Mouse (Mus musculus) testis, adult 2 months (tissue): ENCODE results near the gene Gm47289.

ENCODE experiments used
- CTCF ChIP-seq: fragments of 200-500 bp; IDR thresholded peaks from 2 replicates; pipeline ENCODE4 v1.5.1; 2012; ENCODE audit warnings: low read depth, mild to moderate bottlenecking, inconsistent platforms, low read length, moderate library complexity; ENCODE audit not compliant: control insufficient read depth, insufficient read depth, insufficient replicate concordance
- POLR2A ChIP-seq: fragments of 200-500 bp; IDR thresholded peaks from 2 replicates; pipeline ENCODE4 v1.6.1; 2012; ENCODE audit warnings: low read depth, mild to moderate bottlenecking, inconsistent platforms, low read length, moderate library complexity; ENCODE audit not compliant: control insufficient read depth

DNA sequence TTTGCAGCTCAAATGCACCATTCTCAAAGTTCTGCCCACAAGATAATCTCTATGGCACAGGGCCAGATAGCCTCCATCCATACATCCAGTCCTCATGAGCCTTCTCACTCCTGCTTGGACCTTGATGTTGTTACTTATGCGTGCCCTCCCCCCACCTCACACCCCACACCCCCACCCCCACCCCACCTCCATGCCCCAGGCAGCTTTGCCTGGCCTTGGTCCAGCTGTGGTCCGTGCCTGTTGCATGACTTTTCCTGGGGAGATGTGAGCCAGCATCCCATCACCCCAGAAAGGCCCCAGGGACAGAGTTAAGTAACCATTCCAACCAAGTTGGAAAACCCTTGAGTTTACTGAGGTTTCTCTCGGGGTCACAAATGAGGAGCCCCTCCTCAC is 38.8 kb upstream of the Gm47289 start:
- TF ChIP-seq CTCF: no peak
- TF ChIP-seq POLR2A: no peak
